Mouse (Mus musculus): ENCODE data around the gene Actn3. TPM values are rescaled to one million over a fixed set of nuclear protein-coding genes. Genes with fewer than 3 reads are reported as not detected.
"Not testable (repeated sequence)": the region's sequence is repeated elsewhere in the genome, so short reads cannot be mapped to it uniquely, and the experiment has no call there.

Gene Actn3
- polyA plus RNA-seq, 1 experiment from 2014 or later = 0.20 TPM

DNA sequence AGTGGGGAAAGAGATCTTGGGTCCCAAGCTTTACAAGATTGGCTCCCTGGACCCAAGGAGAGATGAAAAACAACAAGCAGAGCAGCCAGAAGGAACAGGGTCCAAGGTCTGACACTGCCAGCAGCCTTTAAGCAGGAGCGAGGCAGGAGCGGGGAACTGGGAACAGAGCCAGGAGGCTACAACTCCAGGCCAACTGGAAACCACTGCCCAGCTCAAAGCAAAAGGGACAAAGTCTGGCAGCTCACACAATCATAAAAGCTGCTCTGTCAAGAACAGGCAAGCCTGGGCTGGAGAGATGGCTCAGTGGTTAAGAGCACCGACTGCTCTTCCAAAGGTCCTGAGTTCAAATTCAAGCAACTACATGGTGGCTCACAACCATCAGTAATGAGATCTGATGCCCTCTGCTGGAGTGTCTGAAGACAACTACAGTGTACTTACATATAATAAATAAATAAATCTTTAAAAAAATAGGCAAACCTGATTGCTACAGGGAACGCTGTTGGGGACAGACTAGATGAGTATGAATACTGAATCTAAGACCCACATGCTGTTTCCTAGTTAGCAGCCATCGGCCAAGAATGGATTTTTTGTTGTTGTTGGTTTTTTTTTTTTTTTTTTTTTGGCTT, 56.9 kb downstream of the Actn3 start:
- Histone ChIP-seq H3K9ac (replicated peaks) (no peak overlapping the region), H3K4me2 (ENCODE audit: low read depth, low read length) (peak overlapping the region; percentile 9; the same call in 1 of the 2 replicates), H3K27ac (ENCODE audit: low read depth) (peak overlapping the region; percentile 61), H3K9me3 (ENCODE audit: low read length) (0 out of 2 replicates have a peak, but pooled peaks cover under 1% of the 10 kb centered on the region), H3K27me3 (ENCODE audit: insufficient read depth, low read length) (no peaks in the 10 kb centered on the region), H3K4me1 (ENCODE audit: insufficient read depth) (peaks cover 3% of the 10 kb centered on the region; the same call in 1 of the 2 replicates), H3K36me3 (replicated peaks; ENCODE audit: insufficient read depth, low read length) (peaks cover 6% of the 10 kb centered on the region), H3K4me3 (ENCODE audit: low read depth, low read length) (no peak overlapping the region)
- ATAC-seq (peak; percentile 76), DNase-seq (peak; percentile 69)
- TF ChIP-seq EP300 (IDR thresholded peaks at IDR 0.05; ENCODE audit: low read depth) = no peak
- peak; percentile 40 for TF ChIP-seq CTCF (IDR thresholded peaks at IDR 0.05; ENCODE audit: low read depth)
- WGBS (ENCODE audit: insufficient replicate concordance) = 68% methylated on average over 5 of the region's 5 CpGs

GRCm38 (mm10) chr19:4817182-4817835, 60.4 kb downstream of the Actn3 start:
- H3K27me3 ChIP-seq (ENCODE audit: insufficient read depth, low read length) = no peaks in the 10 kb centered on the region
- no peak overlapping the region for H3K4me2 ChIP-seq (ENCODE audit: low read depth, low read length)
- H3K4me3 ChIP-seq (ENCODE audit: low read depth, low read length) = no peak overlapping the region
- H3K27ac ChIP-seq (ENCODE audit: low read depth) = peak overlapping the region; percentile 59; the same call in 1 of the 2 replicates
- DNase-seq = no peak
- no peaks in the 10 kb centered on the region for H3K36me3 ChIP-seq (replicated peaks; ENCODE audit: insufficient read depth, low read length)
- peak; percentile 87 for ATAC-seq
- TF ChIP-seq CTCF (IDR thresholded peaks at IDR 0.05; ENCODE audit: low read depth) (no peak), EP300 (IDR thresholded peaks at IDR 0.05; ENCODE audit: low read depth) (no peak)
- 44% methylated on average over 1 of the region's 1 CpGs for WGBS (ENCODE audit: insufficient replicate concordance)
- 0 out of 2 replicates have a peak, but pooled peaks cover 4% of the 10 kb centered on the region for H3K9me3 ChIP-seq (ENCODE audit: low read length)
- H3K4me1 ChIP-seq (ENCODE audit: insufficient read depth) = peaks cover 3% of the 10 kb centered on the region
- H3K9ac ChIP-seq (replicated peaks) = no peak overlapping the region

GRCm38 (mm10) chr19:4813015-4813414, 64.7 kb downstream of the Actn3 start:
- DNase-seq (peak; percentile 62), ATAC-seq (no peak)
- no peaks in the 10 kb centered on the region for H3K27me3 ChIP-seq (ENCODE audit: insufficient read depth, low read length)
- WGBS (ENCODE audit: insufficient replicate concordance) = 81% methylated on average over 5 of the region's 6 CpGs
- H3K9me3 ChIP-seq (ENCODE audit: low read length) = 0 out of 2 replicates have a peak, but pooled peaks cover 4% of the 10 kb centered on the region
- H3K27ac ChIP-seq (ENCODE audit: low read depth) = no peak overlapping the region
- H3K4me3 ChIP-seq (ENCODE audit: low read depth, low read length) = no peak overlapping the region
- no peak overlapping the region for H3K9ac ChIP-seq (replicated peaks)
- TF ChIP-seq EP300 (IDR thresholded peaks at IDR 0.05; ENCODE audit: low read depth) (no peak), CTCF (IDR thresholded peaks at IDR 0.05; ENCODE audit: low read depth) (peak; percentile 55)
- H3K4me1 ChIP-seq (ENCODE audit: insufficient read depth) = peaks cover 19% of the 10 kb centered on the region
- no peak overlapping the region for H3K4me2 ChIP-seq (ENCODE audit: low read depth, low read length)
- peaks cover 1% of the 10 kb centered on the region; the same call in 1 of the 2 replicates for H3K36me3 ChIP-seq (replicated peaks; ENCODE audit: insufficient read depth, low read length)

DNA sequence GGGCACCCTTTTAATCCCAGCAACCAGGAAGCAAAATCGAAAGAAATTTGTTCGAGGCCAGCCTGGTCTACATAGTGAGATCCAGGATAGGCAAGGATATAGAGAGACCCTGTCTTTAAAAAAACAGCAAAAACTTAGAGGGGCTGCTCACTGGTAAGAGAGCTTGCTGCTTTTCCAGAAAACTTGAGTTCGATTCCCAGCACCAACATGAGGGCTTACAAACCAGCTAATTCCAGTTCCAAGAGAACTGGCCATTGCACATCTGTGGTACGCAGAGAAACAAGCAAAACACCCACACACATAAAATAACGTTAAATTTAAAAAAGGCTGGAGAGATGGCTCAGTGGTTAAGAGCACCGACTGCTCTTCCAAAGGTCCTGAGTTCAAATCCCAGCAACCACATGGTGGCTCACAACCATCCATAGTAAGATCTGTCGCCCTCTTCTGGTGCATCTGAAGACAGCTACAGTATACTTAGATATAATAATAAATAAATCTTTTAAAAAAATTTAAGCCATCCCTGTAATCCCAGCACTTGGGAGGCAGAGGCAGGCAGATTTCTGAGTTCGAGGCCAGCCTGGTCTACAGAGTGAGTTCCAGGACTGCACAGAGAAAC, 65.3 kb downstream of the Actn3 start:
- DNase-seq; ATAC-seq; H3K27me3 ChIP-seq (ENCODE audit: insufficient read depth, low read length); H3K9me3 ChIP-seq (ENCODE audit: low read length); H3K36me3 ChIP-seq (replicated peaks; ENCODE audit: insufficient read depth, low read length): not testable (repeated sequence)
- Histone ChIP-seq H3K4me2 (ENCODE audit: low read depth, low read length) (peak overlapping the region; percentile 86), H3K9ac (replicated peaks) (peak overlapping the region; percentile 76), H3K4me3 (ENCODE audit: low read depth, low read length) (peak overlapping the region; percentile 74), H3K27ac (ENCODE audit: low read depth) (peak overlapping the region; percentile 96), H3K4me1 (ENCODE audit: insufficient read depth) (peaks cover 24% of the 10 kb centered on the region)
- TF ChIP-seq CTCF (IDR thresholded peaks at IDR 0.05; ENCODE audit: low read depth) = peak; percentile 43
- 75% methylated on average over 8 of the region's 8 CpGs for WGBS (ENCODE audit: insufficient replicate concordance)

DNA sequence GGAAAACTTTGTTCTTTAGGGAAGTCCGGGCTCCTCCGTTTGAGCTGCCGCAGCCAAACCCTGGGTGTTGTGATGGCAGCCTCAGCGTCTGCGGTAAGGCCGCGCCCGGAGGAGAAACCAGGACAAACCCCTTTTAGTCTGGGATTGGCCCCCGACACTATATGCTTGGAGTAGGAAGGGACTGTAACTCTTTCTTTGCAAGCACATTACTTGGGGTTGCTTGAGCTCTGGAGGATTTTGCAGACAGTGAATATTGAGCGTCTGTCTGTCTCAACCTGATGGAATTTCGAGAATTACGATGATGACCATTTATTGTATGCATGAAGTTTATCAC, 65.8 kb downstream of the Actn3 start:
- Histone ChIP-seq H3K9ac (replicated peaks) (peak overlapping the region; percentile 76), H3K9me3 (ENCODE audit: low read length) (0 out of 2 replicates have a peak, but pooled peaks cover 4% of the 10 kb centered on the region), H3K36me3 (replicated peaks; ENCODE audit: insufficient read depth, low read length) (peaks cover 7% of the 10 kb centered on the region), H3K4me1 (ENCODE audit: insufficient read depth) (peaks cover 24% of the 10 kb centered on the region), H3K27me3 (ENCODE audit: insufficient read depth, low read length) (no peaks in the 10 kb centered on the region), H3K4me2 (ENCODE audit: low read depth, low read length) (peak overlapping the region; percentile 86), H3K4me3 (ENCODE audit: low read depth, low read length) (peak overlapping the region; percentile 74), H3K27ac (ENCODE audit: low read depth) (peak overlapping the region; percentile 96)
- WGBS (ENCODE audit: insufficient replicate concordance) = 2% methylated on average over 12 of the region's 12 CpGs
- no peak for TF ChIP-seq CTCF (IDR thresholded peaks at IDR 0.05; ENCODE audit: low read depth)
- TF ChIP-seq EP300 (IDR thresholded peaks at IDR 0.05; ENCODE audit: low read depth) = no peak
- DNase-seq = no peak
- ATAC-seq = peak; percentile 10; the same call in 1 of the 2 replicates

Other genes starting within 250 kb of the Actn3 start
- 0.21 and 0.33 TPM in 2 replicates for gene Gm960, start 179.2 kb downstream of the Actn3 start, polyA plus RNA-seq (2015; fragmentation: Nextera tagmentation; extraction: Ambion mirVana)
- 0.59 and 0.72 TPM in 2 replicates for gene Sptbn2, start 166.7 kb downstream of the Actn3 start, polyA plus RNA-seq (2015; fragmentation: Nextera tagmentation; extraction: Ambion mirVana)
- 14.1 TPM in 2 replicates for gene Rbm4b, start 121.4 kb downstream of the Actn3 start, polyA plus RNA-seq (2015; fragmentation: Nextera tagmentation; extraction: Ambion mirVana)
- 15.2 and 17.3 TPM in 2 replicates for gene Rbm4, start 84.0 kb downstream of the Actn3 start, polyA plus RNA-seq (2015; fragmentation: Nextera tagmentation; extraction: Ambion mirVana)
- 8.2 and 13.1 TPM in 2 replicates for gene Gm21992, start 66.3 kb downstream of the Actn3 start, polyA plus RNA-seq (2015; fragmentation: Nextera tagmentation; extraction: Ambion mirVana)
- 14.6 and 16.4 TPM in 2 replicates for gene Rbm14, start 66.3 kb downstream of the Actn3 start, polyA plus RNA-seq (2015; fragmentation: Nextera tagmentation; extraction: Ambion mirVana)
- 144 and 154 TPM in 2 replicates for gene Ccs, start 38.6 kb downstream of the Actn3 start, polyA plus RNA-seq (2015; fragmentation: Nextera tagmentation; extraction: Ambion mirVana)
- not detected in 2 replicates for gene Ccdc87, start 38.5 kb downstream of the Actn3 start, polyA plus RNA-seq (2015; fragmentation: Nextera tagmentation; extraction: Ambion mirVana)
- 49.4 and 54.4 TPM in 2 replicates for gene Ctsf, start 22.8 kb downstream of the Actn3 start, polyA plus RNA-seq (2015; fragmentation: Nextera tagmentation; extraction: Ambion mirVana)
- 4.3 and 5.4 TPM in 2 replicates for gene Zdhhc24, start 759 bp upstream of the Actn3 start, polyA plus RNA-seq (2015; fragmentation: Nextera tagmentation; extraction: Ambion mirVana)
- 0.46 and 0.66 TPM in 2 replicates for gene Bbs1, start 28.7 kb upstream of the Actn3 start, polyA plus RNA-seq (2015; fragmentation: Nextera tagmentation; extraction: Ambion mirVana)
- gene Dpp3, start 50.4 kb upstream of the Actn3 start, polyA plus RNA-seq (2015; fragmentation: Nextera tagmentation; extraction: Ambion mirVana) = 28.9 and 30.6 TPM in 2 replicates
- 0.26 and 0.28 TPM in 2 replicates for gene Peli3, start 65.2 kb upstream of the Actn3 start, polyA plus RNA-seq (2015; fragmentation: Nextera tagmentation; extraction: Ambion mirVana)
- gene Mrpl11, start 84.2 kb upstream of the Actn3 start, polyA plus RNA-seq (2015; fragmentation: Nextera tagmentation; extraction: Ambion mirVana) = 45.4 and 48.9 TPM in 2 replicates
- not detected in 2 replicates for gene Npas4, start 112.4 kb upstream of the Actn3 start, polyA plus RNA-seq (2015; fragmentation: Nextera tagmentation; extraction: Ambion mirVana)
- gene Slc29a2, start 146.0 kb upstream of the Actn3 start, polyA plus RNA-seq (2015; fragmentation: Nextera tagmentation; extraction: Ambion mirVana) = 0.87 and 1.0 TPM in 2 replicates
- gene B4gat1, start 160.9 kb upstream of the Actn3 start, polyA plus RNA-seq (2015; fragmentation: Nextera tagmentation; extraction: Ambion mirVana) = 11.7 and 12.4 TPM in 2 replicates
- gene AC124502.3, start 161.0 kb upstream of the Actn3 start, polyA plus RNA-seq (2015; fragmentation: Nextera tagmentation; extraction: Ambion mirVana) = 0.19 and 0.31 TPM in 2 replicates
- 20.7 and 22.6 TPM in 2 replicates for gene Brms1, start 163.4 kb upstream of the Actn3 start, polyA plus RNA-seq (2015; fragmentation: Nextera tagmentation; extraction: Ambion mirVana)
- 0.21 and 0.36 TPM in 2 replicates for gene Rin1, start 172.6 kb upstream of the Actn3 start, polyA plus RNA-seq (2015; fragmentation: Nextera tagmentation; extraction: Ambion mirVana)
- gene Cd248, start 190.2 kb upstream of the Actn3 start, polyA plus RNA-seq (2015; fragmentation: Nextera tagmentation; extraction: Ambion mirVana) = 2.0 and 2.4 TPM in 2 replicates
- gene Tmem151a, start 207.6 kb upstream of the Actn3 start, polyA plus RNA-seq (2015; fragmentation: Nextera tagmentation; extraction: Ambion mirVana) = 0.79 and 0.96 TPM in 2 replicates
- 84.0 and 87.5 TPM in 2 replicates for gene Yif1a, start 210.6 kb upstream of the Actn3 start, polyA plus RNA-seq (2015; fragmentation: Nextera tagmentation; extraction: Ambion mirVana)
- 0.15 and 0.18 TPM in 2 replicates for gene Cnih2, start 220.6 kb upstream of the Actn3 start, polyA plus RNA-seq (2015; fragmentation: Nextera tagmentation; extraction: Ambion mirVana)
- gene Rab1b, start 229.2 kb upstream of the Actn3 start, polyA plus RNA-seq (2015; fragmentation: Nextera tagmentation; extraction: Ambion mirVana) = 86.0 and 90.6 TPM in 2 replicates
- gene Klc2, start 240.7 kb upstream of the Actn3 start, polyA plus RNA-seq (2015; fragmentation: Nextera tagmentation; extraction: Ambion mirVana) = 1.3 and 1.5 TPM in 2 replicates